Mouse (Mus musculus): ENCODE data around the gene Fmo5.

GRCm38 (mm10) chr3:97590699-97591098 lies 37.9 kb upstream of the Fmo5 start:
- no peak for TF ChIP-seq POLR2A (IDR thresholded peaks at IDR 0.05; ENCODE audit: borderline replicate concordance, control insufficient read depth, low read depth, low read length)
- no peak for TF ChIP-seq CTCF (IDR thresholded peaks at IDR 0.05; ENCODE audit: control insufficient read depth, insufficient read depth, low read length)

Measured in bone marrow, adult 2 months (tissue).